Mouse (Mus musculus): ENCODE data around the gene C330021F23Rik. TPM values are rescaled to one million over a fixed set of nuclear protein-coding genes. Genes with fewer than 3 reads are reported as not detected.

The C330021F23Rik gene
- total RNA-seq, 2 experiments from 2014 or later = not detected

DNA sequence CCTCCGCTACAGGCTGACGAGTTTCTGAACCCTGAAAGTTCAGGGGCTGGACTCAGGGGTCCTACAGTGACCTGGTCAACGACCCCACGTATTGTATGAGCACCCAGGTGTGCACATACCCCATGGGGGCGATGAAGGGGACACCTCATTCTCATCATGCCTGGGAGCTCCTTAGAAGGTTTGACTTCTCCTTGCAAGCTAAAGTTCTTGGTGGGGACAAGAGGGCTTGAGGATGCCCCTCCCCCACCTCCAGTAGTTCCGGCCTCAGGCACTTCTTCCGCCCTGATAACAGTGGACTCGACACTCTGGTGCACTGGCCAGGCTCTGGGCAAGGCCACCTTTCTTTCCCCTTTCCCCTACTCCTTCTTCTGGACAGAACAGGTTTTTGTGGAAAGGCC is 63.7 kb downstream of the C330021F23Rik start:
- DNase-seq = no peak
- intact Hi-C loops (cut with DNase I) = no loop called here

Other genes starting within 250 kb of the C330021F23Rik start
- gene A430078G23Rik, start 214.6 kb upstream of the C330021F23Rik start, total RNA-seq (2021) = under 1 TPM in 1 of 2 experiments, not detected in 1; 0.30 TPM
- gene Arhgef18, start 175.0 kb upstream of the C330021F23Rik start, total RNA-seq (2021) = 10 to 100 TPM; 37.1 to 38.9 TPM
- gene Pex11g, start 100.3 kb upstream of the C330021F23Rik start, total RNA-seq (2021) = under 1 TPM; 0.64 to 0.66 TPM
- gene Tex45, start 97.1 kb upstream of the C330021F23Rik start, total RNA-seq (2021) = not detected
- 10 to 100 TPM; 43.3 TPM for gene Zfp358, start 74.9 kb upstream of the C330021F23Rik start, total RNA-seq (2021)
- gene Mcoln1, start 67.5 kb upstream of the C330021F23Rik start, total RNA-seq (2021) = 10 to 100 TPM; 74.8 to 81.3 TPM
- 10 to 100 TPM; 75.9 to 81.6 TPM for gene Pnpla6, start 52.6 kb upstream of the C330021F23Rik start, total RNA-seq (2021)
- gene Camsap3, start 19.3 kb downstream of the C330021F23Rik start, total RNA-seq (2021) = 100 to 1,000 TPM; 109 to 118 TPM
- 10 to 100 TPM; 38.5 to 38.8 TPM for gene Xab2, start 53.3 kb downstream of the C330021F23Rik start, total RNA-seq (2021)
- 10 to 100 TPM; 60.0 to 63.3 TPM for gene Pet100, start 53.6 kb downstream of the C330021F23Rik start, total RNA-seq (2021)
- gene Pcp2, start 57.6 kb downstream of the C330021F23Rik start, total RNA-seq (2021) = 1 to 10 TPM in 1 of 2 experiments, not detected in 1; 1.0 TPM
- gene Stxbp2, start 63.0 kb downstream of the C330021F23Rik start, total RNA-seq (2021) = 10 to 100 TPM; 73.8 to 78.1 TPM
- gene Retn, start 87.8 kb downstream of the C330021F23Rik start, total RNA-seq (2021) = under 1 TPM; 0.76 to 0.91 TPM
- under 1 TPM; 0.38 to 0.42 TPM for gene Mcemp1, start 97.8 kb downstream of the C330021F23Rik start, total RNA-seq (2021)
- gene Fcor, start 104.4 kb downstream of the C330021F23Rik start, total RNA-seq (2021) = 10 to 100 TPM; 13.6 to 14.1 TPM
- gene Trappc5, start 108.3 kb downstream of the C330021F23Rik start, total RNA-seq (2021) = 10 to 100 TPM; 34.4 to 37.0 TPM
- gene Fcer2a, start 126.2 kb downstream of the C330021F23Rik start, total RNA-seq (2021) = not detected
- not detected for gene Clec4g, start 152.7 kb downstream of the C330021F23Rik start, total RNA-seq (2021)
- gene Cd209a, start 181.0 kb downstream of the C330021F23Rik start, total RNA-seq (2021) = not detected